Mouse (Mus musculus) thymus, postnatal 4 days (tissue): Measurements from ENCODE around the gene Gm42791.

ENCODE experiments used
- DNase-seq: peaks from one replicate; pipeline ENCODE4 v3.0.0; 2021

The Gm42791 gene

GRCm38 (mm10) chr5:148976876-148977275 is 18.1 kb downstream of the Gm42791 start:
- peak; percentile 82 for DNase-seq

- DNase-seq = no peak
These were observed 19.9 kb downstream of the Gm42791 start for GRCm38 (mm10) chr5:148975035-148975434.

- peak; percentile 56 for DNase-seq
These were observed 21.8 kb downstream of the Gm42791 start for GRCm38 (mm10) chr5:148973019-148973668.

- no peak for DNase-seq
These were observed 22.8 kb downstream of the Gm42791 start for GRCm38 (mm10) chr5:148972167-148972566.

GRCm38 (mm10) chr5:148969648-148970047 is 25.3 kb downstream of the Gm42791 start:
- peak; percentile 61 for DNase-seq

- no peak for DNase-seq
These were observed 25.9 kb downstream of the Gm42791 start for GRCm38 (mm10) chr5:148968958-148969576.

GRCm38 (mm10) chr5:148968179-148968578 is 26.8 kb downstream of the Gm42791 start:
- peak; percentile 56 for DNase-seq

- no peak for DNase-seq
These were observed 28.6 kb downstream of the Gm42791 start for GRCm38 (mm10) chr5:148966395-148966794.

- peak; percentile 53 for DNase-seq
These were observed 29.1 kb downstream of the Gm42791 start for GRCm38 (mm10) chr5:148965691-148966333.

- DNase-seq = no peak
These were observed 29.8 kb downstream of the Gm42791 start for GRCm38 (mm10) chr5:148965089-148965591.

- no peak for DNase-seq
These were observed 30.7 kb downstream of the Gm42791 start for GRCm38 (mm10) chr5:148964251-148964650.

- DNase-seq = peak; percentile 66
These were observed 34.7 kb downstream of the Gm42791 start for GRCm38 (mm10) chr5:148960211-148960610.

GRCm38 (mm10) chr5:148959068-148959990 is 35.6 kb downstream of the Gm42791 start:
- DNase-seq = peak; percentile 83

GRCm38 (mm10) chr5:148958355-148958754 is 36.6 kb downstream of the Gm42791 start:
- DNase-seq = peak; percentile 81

- no peak for DNase-seq
These were observed 37.9 kb downstream of the Gm42791 start for GRCm38 (mm10) chr5:148956898-148957535.

- no peak for DNase-seq
These were observed 38.9 kb downstream of the Gm42791 start for GRCm38 (mm10) chr5:148956091-148956490.

GRCm38 (mm10) chr5:148955575-148955974 is 39.4 kb downstream of the Gm42791 start:
- no peak for DNase-seq

- DNase-seq = no peak
These were observed 40.5 kb downstream of the Gm42791 start for GRCm38 (mm10) chr5:148954314-148955060.

GRCm38 (mm10) chr5:148953098-148953497 is 41.8 kb downstream of the Gm42791 start:
- no peak for DNase-seq

- DNase-seq = peak; percentile 81
These were observed 42.5 kb downstream of the Gm42791 start for GRCm38 (mm10) chr5:148952419-148952818.

GRCm38 (mm10) chr5:148951360-148951759 is 43.6 kb downstream of the Gm42791 start:
- no peak for DNase-seq
